Mouse (Mus musculus) spleen, adult 2 months (tissue): ENCODE data around the gene Pcsk7.

Experiments
- CTCF ChIP-seq: fragments of 200-500 bp; IDR thresholded peaks from 2 replicates; pipeline ENCODE4 v1.5.1; 2011; ENCODE audit warnings: mild to moderate bottlenecking, inconsistent platforms; ENCODE audit not compliant: insufficient read depth, insufficient read length, insufficient replicate concordance; ENCODE audit errors: extremely low read depth
- POLR2A ChIP-seq: fragments of 200-500 bp; IDR thresholded peaks from 2 replicates; pipeline ENCODE4 v1.6.1; 2011; ENCODE audit warnings: low read depth, low read length, inconsistent platforms

DNA sequence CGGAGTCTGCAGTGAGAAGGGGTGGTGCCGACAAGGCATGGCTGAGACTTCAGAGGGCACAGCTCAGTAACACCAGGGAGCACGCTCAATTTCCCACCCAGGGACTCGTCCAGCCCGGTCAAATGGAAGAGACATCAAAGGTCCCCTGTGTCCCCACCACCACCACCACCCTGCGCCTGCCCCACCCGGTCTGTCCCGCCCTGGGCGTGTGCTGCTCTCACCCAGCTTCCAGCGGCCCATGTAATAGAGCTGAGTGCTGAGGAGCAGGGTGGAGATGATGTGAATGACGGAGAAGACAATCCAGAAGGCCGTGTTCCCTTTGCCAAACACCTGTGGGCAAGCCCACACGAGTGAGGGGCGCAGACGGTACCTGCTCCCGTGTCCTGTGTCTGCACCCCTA lies 36.2 kb downstream of the Pcsk7 start:
- no peak for TF ChIP-seq POLR2A
- no peak for TF ChIP-seq CTCF
